Mouse (Mus musculus): Measurements from ENCODE around the gene Faim2.

Faim2 gene

DNA sequence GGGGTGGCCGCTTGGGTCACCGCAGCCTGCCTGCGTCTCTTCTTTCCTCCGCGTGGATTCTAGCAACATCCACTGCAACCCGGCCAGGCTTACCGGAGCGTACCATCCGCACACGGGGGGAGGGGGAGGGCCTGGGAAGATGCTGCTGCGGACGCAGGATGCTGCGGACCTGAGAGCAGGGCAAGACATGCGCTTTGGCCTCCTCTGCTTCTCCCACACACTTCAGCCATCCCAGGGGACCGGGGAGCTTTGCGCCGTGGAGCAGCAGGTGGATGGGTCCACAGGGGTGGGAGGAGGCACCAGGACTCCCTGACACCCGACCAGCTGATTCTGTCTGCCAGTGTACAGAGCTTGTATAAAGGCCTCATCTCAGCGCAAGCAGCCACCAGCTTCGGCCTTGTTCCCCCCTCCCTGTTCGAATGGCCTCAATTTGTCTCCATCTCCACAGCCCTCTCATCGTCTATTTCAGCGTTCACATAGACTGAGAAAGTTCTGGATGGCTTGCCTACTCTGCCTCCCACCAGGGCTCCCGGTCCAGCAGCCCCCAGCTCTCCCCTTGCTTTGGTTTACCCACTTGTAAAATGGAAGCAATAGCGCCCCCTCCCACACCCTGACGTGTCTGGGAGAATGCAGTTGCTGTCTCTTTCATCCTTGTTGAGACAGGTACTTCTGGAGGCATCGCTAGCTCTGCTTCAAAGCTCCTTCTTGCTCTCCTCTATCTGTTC is at the start of gene Faim2:
Faim2 (minus strand) TSS at position 537 of the 725 bp plus-strand sequence.
- DNase-seq, result peak; percentile 78

DNA sequence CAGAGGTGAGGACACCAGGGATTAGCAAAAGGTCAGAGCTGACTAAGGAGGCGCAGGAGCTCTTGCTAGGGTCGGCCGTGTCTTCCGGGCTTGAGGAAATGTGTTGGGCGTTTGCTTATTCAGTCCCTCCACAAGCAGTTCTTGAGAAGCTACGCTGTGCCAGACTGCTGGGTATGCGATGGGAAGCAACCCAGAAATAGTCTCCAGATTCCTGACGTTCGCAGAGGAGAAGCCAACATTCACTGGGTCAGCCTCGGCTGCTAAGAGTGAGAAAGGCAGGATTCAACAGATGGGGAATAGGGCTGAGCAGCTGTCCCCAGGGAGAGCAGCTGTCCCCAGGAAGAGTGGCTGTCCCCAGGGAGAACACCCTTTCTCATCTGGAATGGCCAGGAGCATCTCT is 41.2 kb upstream of the Faim2 start:
- DNase-seq, result no peak

DNA sequence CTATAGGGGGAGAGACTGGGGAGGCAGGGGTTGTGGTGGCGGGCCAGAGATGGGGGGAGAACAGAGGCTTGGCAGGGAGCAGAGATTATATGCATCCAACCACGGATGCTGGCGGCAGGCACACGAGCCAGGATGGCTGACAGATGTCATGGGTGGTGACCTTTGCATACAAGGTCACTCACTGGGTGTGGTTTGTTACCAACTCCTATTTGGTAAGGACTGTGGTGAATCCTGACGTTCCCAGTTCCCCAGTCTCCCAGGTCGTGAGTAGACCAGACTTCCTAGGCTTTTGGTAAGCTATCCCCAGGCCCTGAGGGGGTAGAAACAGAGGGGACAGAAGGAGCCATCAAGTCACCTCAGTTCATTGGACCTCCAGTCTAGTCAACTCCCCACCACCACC is 40.7 kb upstream of the Faim2 start:
- no peak for DNase-seq

DNA sequence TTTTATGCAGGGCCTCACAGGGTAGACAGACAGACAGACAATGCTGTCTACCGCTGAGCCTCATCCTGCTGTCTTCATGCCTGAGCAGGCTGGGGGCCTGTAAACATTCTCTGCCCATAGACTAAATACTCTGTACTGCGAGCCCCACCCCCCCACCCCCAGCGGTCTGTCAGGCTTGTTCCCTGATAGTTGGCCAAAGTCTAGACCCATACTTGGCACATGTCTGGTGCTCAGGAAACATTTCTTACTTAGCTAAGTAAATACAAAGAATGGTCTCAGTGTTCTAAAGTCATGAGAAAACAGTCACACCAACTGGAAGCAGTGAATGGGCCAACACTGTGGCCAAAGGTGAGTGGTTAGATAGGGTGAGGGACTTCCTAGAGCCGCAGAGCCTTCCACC is 39.4 kb upstream of the Faim2 start:
- DNase-seq, result no peak

- no peak for DNase-seq
Measured at GRCm38 (mm10) chr15:99560246-99560645, 32.3 kb upstream of the Faim2 start.

DNA sequence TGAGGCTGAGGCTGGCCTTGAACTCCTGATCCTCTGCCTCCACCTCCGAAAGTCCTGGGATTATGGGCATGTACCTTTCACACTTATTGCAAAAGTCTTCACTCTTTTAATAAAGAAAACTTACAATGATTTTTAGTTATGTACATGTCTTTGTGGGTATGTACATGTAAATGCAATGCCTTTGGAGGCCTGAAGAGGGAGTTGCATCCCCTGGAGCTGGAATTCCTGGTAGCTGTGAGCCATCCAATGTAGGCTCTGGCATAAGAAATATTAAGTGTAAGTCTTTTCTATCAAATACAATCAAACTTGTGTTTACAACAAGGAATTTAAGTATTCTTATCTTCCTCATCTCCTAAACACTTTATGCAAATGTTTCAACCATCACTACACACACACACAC is 31.0 kb upstream of the Faim2 start:
- DNase-seq, result no peak

DNA sequence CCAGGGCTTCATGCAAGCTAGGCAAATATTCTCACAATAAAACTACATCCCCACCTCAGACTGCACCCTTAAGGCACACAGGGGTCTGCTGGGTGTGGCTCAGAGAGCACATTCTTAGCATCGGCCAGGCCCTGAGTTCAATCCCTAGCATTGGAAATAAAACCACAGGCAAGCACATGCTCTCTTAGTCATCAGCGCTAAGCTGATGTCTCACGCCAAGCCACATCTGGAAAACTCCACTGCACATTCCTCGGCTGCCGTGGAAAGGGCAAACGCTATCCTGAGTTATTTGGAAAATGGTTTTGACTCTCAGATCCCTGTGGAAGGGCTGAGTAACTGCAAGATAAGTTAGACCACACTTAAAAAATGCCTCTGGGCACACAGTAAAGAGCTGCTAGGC is 25.8 kb upstream of the Faim2 start:
- no peak for DNase-seq

- no peak for DNase-seq
Measured at GRCm38 (mm10) chr15:99549901-99550300, 21.9 kb upstream of the Faim2 start.

DNA sequence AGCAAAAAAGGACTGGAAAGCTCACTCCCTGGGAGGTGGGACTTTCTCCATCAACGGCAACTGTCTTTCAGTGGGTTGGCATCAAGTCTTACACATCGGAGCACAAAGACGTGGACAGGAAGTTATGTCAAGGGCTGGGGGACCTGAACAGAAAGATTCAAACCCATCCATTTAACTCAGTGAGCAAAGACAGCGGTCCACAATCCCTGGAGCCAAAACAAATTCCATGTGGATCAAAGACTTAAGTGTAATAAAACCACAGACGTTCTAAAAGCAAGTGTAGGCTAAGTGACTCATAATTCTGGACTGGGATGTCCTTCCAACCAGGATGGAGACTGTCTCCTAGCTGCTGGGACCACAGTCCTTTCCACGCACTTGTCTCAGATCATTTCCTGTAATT is 19.8 kb upstream of the Faim2 start:
- DNase-seq, result no peak

DNA sequence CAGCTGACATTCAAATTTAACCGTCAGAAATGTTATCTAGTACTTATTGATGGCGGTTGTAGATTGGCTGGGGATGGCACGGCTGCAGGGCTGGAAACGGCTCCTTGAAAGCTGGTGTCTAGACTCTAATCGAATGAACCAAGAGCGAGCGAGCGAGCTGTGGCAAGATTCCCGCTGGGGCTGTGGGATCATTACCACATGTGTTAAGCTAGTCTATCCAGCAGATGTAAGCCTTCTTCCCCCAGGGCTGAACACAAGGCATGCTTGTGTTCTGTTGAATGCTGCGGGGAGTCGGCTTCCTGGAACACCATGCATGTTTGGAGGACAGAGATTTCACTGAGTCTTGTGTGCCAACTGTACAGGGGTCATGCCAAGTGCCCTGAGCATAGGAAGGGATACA is 18.6 kb upstream of the Faim2 start:
- no peak for DNase-seq

DNA sequence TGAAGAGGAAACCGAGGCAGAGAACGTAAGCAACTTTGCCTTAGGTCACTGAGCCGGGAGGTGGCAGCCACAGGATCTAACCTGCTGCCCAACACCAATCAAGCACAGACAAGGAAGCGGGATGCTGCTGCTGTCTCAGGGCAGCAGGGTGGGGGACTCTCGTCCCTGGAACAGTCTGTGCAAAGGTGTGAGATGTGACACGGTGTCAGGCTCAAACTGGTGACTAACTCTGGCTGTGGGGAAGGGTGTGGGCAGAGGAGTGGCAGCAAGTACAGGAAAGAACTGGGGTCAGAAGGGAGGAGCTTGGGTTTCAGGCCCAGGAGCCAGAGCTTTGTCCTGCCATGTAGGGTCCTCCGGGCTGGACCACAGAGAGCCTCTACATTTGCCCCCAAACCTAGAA is 16.1 kb upstream of the Faim2 start:
- DNase-seq, result no peak

GRCm38 (mm10) chr15:99539891-99540290 is 11.9 kb upstream of the Faim2 start:
- DNase-seq, result no peak

DNA sequence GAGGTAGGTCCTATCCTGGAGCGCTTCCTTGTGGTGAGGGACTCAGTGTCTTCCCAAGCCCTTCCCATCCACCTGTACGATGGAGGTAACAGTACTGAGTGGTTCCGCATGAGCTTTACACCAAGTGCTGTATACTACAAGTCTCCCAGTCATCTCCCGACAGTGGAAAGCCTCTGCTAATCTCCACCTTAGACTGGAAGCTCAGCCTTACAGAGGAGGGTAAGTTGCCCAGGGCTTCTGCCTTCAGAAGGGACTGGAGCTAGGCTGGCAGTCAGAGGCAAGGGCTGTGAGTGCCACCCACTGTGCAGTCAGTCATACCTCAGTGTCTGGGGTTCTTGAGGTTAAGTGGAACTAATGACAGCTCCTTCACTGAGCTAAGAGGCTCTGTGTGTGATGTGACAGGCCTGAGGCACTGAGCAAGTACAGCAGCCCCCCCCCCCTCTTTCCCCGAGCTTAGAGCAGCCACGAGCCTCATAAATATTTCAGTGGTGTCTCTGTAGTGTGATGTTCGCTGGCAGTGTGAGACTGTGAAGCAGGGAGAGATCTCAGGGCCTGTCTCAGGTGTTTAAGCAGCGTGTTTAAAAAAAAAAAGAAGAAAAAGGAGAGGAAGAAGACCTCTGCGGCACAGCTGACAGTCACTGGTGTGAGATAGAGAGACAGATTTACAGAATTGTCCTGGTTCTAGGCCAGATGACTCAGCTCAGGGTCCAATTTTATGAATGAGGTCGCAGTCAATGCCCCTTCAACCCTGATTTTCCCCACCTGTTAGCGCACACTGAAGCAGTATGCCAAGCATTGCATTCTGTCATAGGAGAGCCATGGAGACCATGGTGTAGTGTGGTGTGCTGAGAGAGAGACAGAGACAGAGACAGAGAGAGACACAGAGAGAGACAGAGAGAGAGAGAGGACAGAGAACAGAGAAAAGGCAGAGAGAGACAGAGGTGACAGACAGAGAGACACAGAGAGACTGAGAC is 9.2 kb upstream of the Faim2 start:
- no peak for DNase-seq

- no peak for DNase-seq
Measured at GRCm38 (mm10) chr15:99532023-99532422, 4.1 kb upstream of the Faim2 start.

DNA sequence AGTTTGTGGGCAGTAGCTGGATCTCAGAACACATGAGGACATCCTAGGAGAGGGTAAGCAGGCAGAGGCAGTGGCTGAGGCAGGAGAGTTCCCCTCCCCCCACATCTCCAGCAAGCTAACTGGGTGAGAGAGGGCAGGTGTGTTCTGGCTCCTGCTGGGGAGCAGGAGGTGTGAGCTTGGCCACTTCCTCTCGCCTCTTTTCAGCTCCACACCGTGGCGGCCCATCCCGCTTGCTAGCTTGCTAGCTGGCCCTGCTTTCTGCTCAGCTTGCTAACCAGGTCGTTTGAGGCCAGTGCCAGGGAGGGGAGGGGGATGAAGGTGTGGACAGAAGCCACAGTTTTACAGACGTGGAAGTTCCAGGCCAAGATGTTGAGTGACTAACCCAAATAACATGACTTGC is 3.2 kb upstream of the Faim2 start:
- no peak for DNase-seq

GRCm38 (mm10) chr15:99526681-99527080 is 1.3 kb downstream of the Faim2 start:
- peak; percentile 39 for DNase-seq

DNA sequence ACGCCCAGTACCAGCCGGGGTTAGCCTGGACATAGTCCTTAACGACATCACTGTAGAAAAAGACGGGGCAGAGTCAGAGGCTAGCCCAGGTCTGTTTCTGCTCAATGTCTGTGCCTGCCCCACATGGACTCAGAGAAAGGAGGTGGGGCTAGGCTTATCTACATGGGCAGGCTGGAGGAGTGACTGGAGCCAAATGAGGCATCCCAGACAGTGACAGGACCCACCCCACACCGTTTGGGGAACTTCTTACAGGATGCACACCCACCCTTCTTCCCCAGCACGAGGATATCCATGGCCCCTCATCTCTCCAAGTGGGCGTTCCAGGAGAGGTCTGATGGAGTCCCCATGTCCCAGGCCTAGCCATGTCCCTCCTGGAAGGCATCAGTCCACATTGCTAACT is 7.7 kb downstream of the Faim2 start:
- DNase-seq, result no peak

GRCm38 (mm10) chr15:99519626-99520025 is 8.3 kb downstream of the Faim2 start:
- DNase-seq, result no peak

DNA sequence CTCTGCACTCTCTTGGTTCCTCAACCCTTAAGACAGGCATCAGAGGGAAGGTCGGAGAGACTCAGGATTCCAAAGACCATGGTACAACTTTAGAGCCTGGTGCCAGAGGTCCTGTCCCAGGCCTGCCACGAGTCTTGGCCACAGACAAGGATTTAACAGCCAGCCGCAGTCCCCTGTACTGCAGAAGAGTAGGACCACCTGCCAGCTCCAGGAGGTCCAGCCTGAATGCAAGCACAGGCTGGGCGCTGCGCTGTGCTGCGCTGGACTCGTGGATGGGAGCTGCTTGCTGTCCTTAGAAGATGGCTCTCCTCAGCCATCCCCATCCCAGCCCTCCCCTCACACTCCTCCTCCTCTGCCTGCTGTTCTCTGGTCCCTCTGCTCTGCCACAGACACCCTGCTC is 10.2 kb downstream of the Faim2 start:
- no peak for DNase-seq

DNA sequence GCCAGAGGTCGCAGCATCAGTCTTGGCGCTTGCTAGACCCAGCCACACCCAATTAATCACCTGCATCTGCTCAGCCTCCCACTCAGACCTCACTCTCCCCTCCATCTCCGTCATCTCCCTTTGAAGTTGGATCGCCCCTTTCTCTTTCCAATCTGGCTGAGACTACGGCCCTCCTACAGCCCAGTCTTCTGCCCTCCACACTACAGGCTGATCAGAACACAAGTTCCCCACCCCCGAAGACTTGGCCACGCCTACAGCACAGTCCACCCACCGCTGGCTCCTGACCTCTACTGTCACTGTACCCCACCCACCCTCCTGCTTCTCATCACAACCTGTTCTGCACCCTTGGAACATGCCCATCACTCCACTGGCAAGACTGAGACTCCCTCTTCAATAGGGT is 11.2 kb downstream of the Faim2 start:
- DNase-seq, result no peak

- DNase-seq, result no peak
Measured at GRCm38 (mm10) chr15:99511797-99512525, 16.0 kb downstream of the Faim2 start.

GRCm38 (mm10) chr15:99510621-99511020 is 17.3 kb downstream of the Faim2 start:
- no peak for DNase-seq

DNA sequence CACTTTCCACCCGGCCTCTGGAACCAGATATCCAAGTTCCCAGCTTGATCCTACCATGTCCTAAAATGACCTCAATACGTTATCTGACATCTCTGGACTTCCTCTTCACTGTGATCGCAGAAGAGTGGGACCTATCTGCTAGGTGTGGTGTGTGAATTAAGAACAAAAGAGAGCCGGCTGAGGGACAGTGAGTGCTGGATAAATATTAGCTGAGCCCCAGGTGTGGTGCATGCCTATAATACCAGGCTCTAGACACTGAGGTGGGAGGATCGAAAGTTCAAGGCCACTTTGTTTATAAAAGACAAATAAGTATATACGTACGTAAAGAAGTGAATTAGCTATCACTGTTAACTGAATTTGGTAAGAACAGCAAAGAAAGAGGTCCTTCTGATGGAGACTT is 18.1 kb downstream of the Faim2 start:
- DNase-seq, result no peak

All from right cerebral cortex, postnatal 14 days (tissue).